ENCODE assay signal across 17 mouse cellular contexts in genomic region chr17:45775468-45775867, GRCm38 (mm10). TPM values are rescaled to one million over a fixed set of nuclear protein-coding genes. Genes with fewer than 3 reads are reported as not detected.
DNase-seq lines count a peak whose midpoint lies in the region; ATAC-seq and TF ChIP-seq lines count a peak whose summit lies in the region.
"Had no signal": no experiment of that assay in that cellular context is flagged by ENCODE, and none has a peak within 500 bp of the region (broad histone marks: within the 10 kb centered on the region; RNA-seq: fewer than 3 reads in every experiment).

No protein-coding gene starts in this region.

- no peaks in the 10 kb centered on the region for H3K9me3 ChIP-seq in liver, embryonic 12.5 days (replicated peaks)
- H3K9me3 ChIP-seq in ES-Bruce4 (replicated peaks; ENCODE audit: control insufficient read depth, insufficient read depth, low read length, poor library complexity, severe bottlenecking) = no peaks in the 10 kb centered on the region
- H3K9me3 ChIP-seq: embryonic facial prominence, embryonic 10.5 days; forebrain, embryonic 13.5 days; heart, embryonic 15.5 days had no signal

- H3K36me3 ChIP-seq in liver, embryonic 12.5 days = no peaks in the 10 kb centered on the region
- H3K36me3 ChIP-seq in ES-Bruce4 (ENCODE audit: control insufficient read depth, insufficient read depth, low read length, poor library complexity, severe bottlenecking) = no peaks in the 10 kb centered on the region
- H3K36me3 ChIP-seq: embryonic facial prominence, embryonic 10.5 days; heart, embryonic 15.5 days had no signal

- DNase-seq in liver = peak; percentile 36
- DNase-seq in WW6 (ENCODE audit: low read depth, low spot score) = peak; percentile 22
- DNase-seq in cerebellum, adult 9-11 months = no peak
- DNase-seq: adrenal gland, postnatal 10 days; cerebellum, adult 8-10 months; gastrocnemius, postnatal 14 days; spleen, adult 18-20 months had no signal

- no peak overlapping the region for H3K9ac ChIP-seq in liver, embryonic 12.5 days
- no peak overlapping the region for H3K9ac ChIP-seq in ES-Bruce4 (ENCODE audit: low read depth, poor library complexity, severe bottlenecking)
- H3K9ac ChIP-seq: forebrain, embryonic 13.5 days; heart, embryonic 15.5 days had no signal

- H3K27me3 ChIP-seq in liver, embryonic 12.5 days (replicated peaks) = peaks cover 11% of the 10 kb centered on the region
- no peaks in the 10 kb centered on the region for H3K27me3 ChIP-seq in ES-Bruce4 (ENCODE audit: control insufficient read depth, insufficient read depth, low read length, poor library complexity, severe bottlenecking)
- H3K27me3 ChIP-seq: forebrain, embryonic 13.5 days; heart, embryonic 15.5 days had no signal

- peak; percentile 83 for TF ChIP-seq CTCF in ES-Bruce4 (IDR thresholded peaks at IDR 0.05; ENCODE audit: low read depth, low read length)

- peaks cover 2% of the 10 kb centered on the region; the same call in 1 of the 2 replicates for H3K4me1 ChIP-seq in liver, embryonic 12.5 days
- no peaks in the 10 kb centered on the region for H3K4me1 ChIP-seq in ES-Bruce4 (ENCODE audit: control insufficient read depth, insufficient read depth, low read length)
- H3K4me1 ChIP-seq: forebrain, embryonic 13.5 days had no signal

- no peak overlapping the region for H3K27ac ChIP-seq in liver, embryonic 12.5 days
- no peak overlapping the region for H3K27ac ChIP-seq in ES-Bruce4 (ENCODE audit: insufficient read depth, low read length)
- H3K27ac ChIP-seq: embryonic facial prominence, embryonic 10.5 days; forebrain, embryonic 13.5 days; heart, embryonic 15.5 days had no signal

- no peak for TF ChIP-seq POLR2A in ES-Bruce4 (IDR thresholded peaks at IDR 0.05; ENCODE audit: insufficient read depth, low read length)

- 0 out of 2 replicates have a peak, but pooled peaks have one; percentile 23 for TF ChIP-seq EP300 in ES-Bruce4 (IDR thresholded peaks at IDR 0.05; ENCODE audit: insufficient read depth, low read depth, low read length)

- no peak overlapping the region for H3K4me3 ChIP-seq in liver, embryonic 12.5 days
- H3K4me3 ChIP-seq in ES-Bruce4 (ENCODE audit: low read depth, low read length) = no peak overlapping the region
- H3K4me3 ChIP-seq: embryonic facial prominence, embryonic 10.5 days; forebrain, embryonic 13.5 days; heart, embryonic 15.5 days had no signal

- ATAC-seq in liver, embryonic 12.5 days = no peak
- peak; percentile 48; the same call in 1 of the 2 replicates for ATAC-seq in megakaryocyte progenitor cell, adult 5-6 weeks (replicated peaks; ENCODE audit: poor library complexity)
- ATAC-seq in megakaryocyte, adult 5-6 weeks (ENCODE audit: poor library complexity, severe bottlenecking) = no peak
- ATAC-seq: forebrain, embryonic 13.5 days; hindbrain, embryonic 16.5 days had no signal

- WGBS in liver, embryonic 12.5 days (ENCODE audit: insufficient replicate concordance) = 77% methylated on average over 9 of the region's 9 CpGs

- H3K4me2 ChIP-seq in liver, embryonic 12.5 days = no peak overlapping the region
- H3K4me2 ChIP-seq: forebrain, embryonic 13.5 days; heart, embryonic 15.5 days had no signal

RNA-seq across cellular contexts. Expression of gene 1600014C23Rik, which starts 41.8 kb away (rescaled TPM):
- not detected in 2 replicates for polyA plus RNA-seq in liver, embryonic 12.5 days (2016; fragmentation: Nextera tagmentation; extraction: Ambion mirVana)
- polyA plus RNA-seq in ES-Bruce4 (2011; ENCODE audit: insufficient read depth, insufficient read length, low read depth, missing spikeins) = not detected in 2 replicates
- total RNA-seq in megakaryocyte progenitor cell, adult 5-6 weeks (2015) = not detected in 2 replicates
- not detected in 2 replicates for total RNA-seq in megakaryocyte progenitor cell, adult 5-6 weeks (2017)
- total RNA-seq in megakaryocyte, adult 5-6 weeks (2015) = not detected in 2 replicates
- not detected in 2 replicates for total RNA-seq in megakaryocyte, adult 5-6 weeks (2017)
- total RNA-seq: adrenal gland, postnatal 10 days; gastrocnemius, postnatal 14 days had no signal
- polyA plus RNA-seq: embryonic facial prominence, embryonic 10.5 days; liver, embryonic 16.5 days; neural tube, embryonic 11.5 days had no signal
